Mouse (Mus musculus): ENCODE results near the gene Grik1. TPM values are rescaled to one million over a fixed set of nuclear protein-coding genes. Genes with fewer than 3 reads are reported as not detected.

The Grik1 gene
- polyA plus RNA-seq, 1 experiment from 2014 or later, result 7.3 TPM

DNA sequence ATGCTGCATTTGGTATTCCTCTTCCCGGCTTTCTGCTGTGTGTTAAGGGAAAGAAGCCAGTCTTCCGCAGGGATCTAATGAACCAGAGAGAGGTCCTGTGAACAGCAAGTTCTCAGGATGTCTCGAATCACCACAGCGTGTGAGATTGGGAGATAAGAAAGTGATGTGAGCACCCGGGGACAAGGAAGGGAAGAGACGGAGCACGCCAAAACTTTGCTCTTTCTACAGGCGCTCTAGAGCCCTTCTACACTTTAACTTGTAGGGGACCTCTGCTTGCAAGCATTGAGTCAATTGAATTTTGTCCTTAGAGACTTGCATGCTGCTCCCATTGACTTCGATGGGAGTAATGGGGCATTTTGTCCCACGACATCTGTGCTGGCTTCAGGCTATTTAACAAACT lies 241.9 kb downstream of the Grik1 start:
- ATAC-seq (no peak), DNase-seq (ENCODE audit: low spot score) (no peak)
- 95% methylated on average over 10 of the region's 10 CpGs for WGBS
- Histone ChIP-seq H3K9ac (ENCODE audit: low read length) (no peak overlapping the region), H3K4me3 (ENCODE audit: low read depth, low read length) (no peak overlapping the region), H3K4me2 (ENCODE audit: low read length) (no peak overlapping the region), H3K36me3 (ENCODE audit: control insufficient read depth, insufficient read depth, low read length) (no peaks in the 10 kb centered on the region), H3K27ac (ENCODE audit: low read depth, low read length) (no peak overlapping the region), H3K4me1 (ENCODE audit: control insufficient read depth, insufficient read depth, low read length) (no peaks in the 10 kb centered on the region), H3K9me3 (replicated peaks; ENCODE audit: control insufficient read depth, low read length) (no peaks in the 10 kb centered on the region), H3K27me3 (replicated peaks; ENCODE audit: control insufficient read depth, insufficient read depth, low read length) (no peaks in the 10 kb centered on the region)

DNA sequence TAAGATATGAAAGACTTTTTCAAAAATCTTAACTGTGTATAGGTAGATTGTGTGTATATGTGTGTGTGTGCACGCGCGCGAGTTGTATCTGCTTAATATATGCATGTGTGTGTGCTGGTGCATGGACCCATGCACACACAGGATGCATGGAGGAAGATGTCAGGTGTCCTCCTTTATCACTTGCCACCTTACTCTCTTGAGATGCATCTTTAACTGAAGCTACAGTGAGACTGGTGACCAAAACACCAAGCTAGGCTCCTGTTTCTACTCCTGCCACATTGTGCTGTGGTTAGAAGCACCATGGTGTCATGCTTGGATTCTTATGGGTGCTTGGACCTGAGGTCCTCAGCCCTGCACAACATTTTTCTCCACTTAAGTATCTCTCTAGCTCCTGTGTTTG lies 245.7 kb downstream of the Grik1 start:
- H3K9ac ChIP-seq (ENCODE audit: low read length), result no peak overlapping the region
- DNase-seq (ENCODE audit: low spot score) (no peak), ATAC-seq (no peak)
- 97% methylated on average over 4 of the region's 4 CpGs for WGBS
- no peak overlapping the region for H3K4me3 ChIP-seq (ENCODE audit: low read depth, low read length)
- no peaks in the 10 kb centered on the region for H3K9me3 ChIP-seq (replicated peaks; ENCODE audit: control insufficient read depth, low read length)
- H3K27me3 ChIP-seq (replicated peaks; ENCODE audit: control insufficient read depth, insufficient read depth, low read length), result no peaks in the 10 kb centered on the region
- no peak overlapping the region for H3K4me2 ChIP-seq (ENCODE audit: low read length)
- H3K4me1 ChIP-seq (ENCODE audit: control insufficient read depth, insufficient read depth, low read length), result no peaks in the 10 kb centered on the region
- no peaks in the 10 kb centered on the region for H3K36me3 ChIP-seq (ENCODE audit: control insufficient read depth, insufficient read depth, low read length)
- no peak overlapping the region for H3K27ac ChIP-seq (ENCODE audit: low read depth, low read length)

- Histone ChIP-seq H3K4me3 (ENCODE audit: low read depth, low read length) (no peak overlapping the region), H3K27me3 (replicated peaks; ENCODE audit: control insufficient read depth, insufficient read depth, low read length) (no peaks in the 10 kb centered on the region), H3K4me1 (ENCODE audit: control insufficient read depth, insufficient read depth, low read length) (no peaks in the 10 kb centered on the region), H3K27ac (ENCODE audit: low read depth, low read length) (no peak overlapping the region), H3K9ac (ENCODE audit: low read length) (no peak overlapping the region), H3K36me3 (ENCODE audit: control insufficient read depth, insufficient read depth, low read length) (no peaks in the 10 kb centered on the region), H3K4me2 (ENCODE audit: low read length) (no peak overlapping the region), H3K9me3 (replicated peaks; ENCODE audit: control insufficient read depth, low read length) (no peaks in the 10 kb centered on the region)
- no peak for ATAC-seq
- WGBS, result 80% methylated on average over 6 of the region's 6 CpGs
- DNase-seq (ENCODE audit: low spot score), result no peak
Measured at GRCm38 (mm10) chr16:88042458-88042857, 247.6 kb downstream of the Grik1 start.

- DNase-seq (ENCODE audit: low spot score) (peak; percentile 4), ATAC-seq (peak; percentile 40; the same call in 1 of the 2 replicates)
- H3K4me1 ChIP-seq (ENCODE audit: control insufficient read depth, insufficient read depth, low read length), result 0 out of 2 replicates have a peak, but pooled peaks cover 2% of the 10 kb centered on the region
- H3K27ac ChIP-seq (ENCODE audit: low read depth, low read length), result no peak overlapping the region
- no peaks in the 10 kb centered on the region for H3K9me3 ChIP-seq (replicated peaks; ENCODE audit: control insufficient read depth, low read length)
- no peaks in the 10 kb centered on the region for H3K27me3 ChIP-seq (replicated peaks; ENCODE audit: control insufficient read depth, insufficient read depth, low read length)
- no peak overlapping the region for H3K4me2 ChIP-seq (ENCODE audit: low read length)
- H3K9ac ChIP-seq (ENCODE audit: low read length), result no peak overlapping the region
- no peaks in the 10 kb centered on the region for H3K36me3 ChIP-seq (ENCODE audit: control insufficient read depth, insufficient read depth, low read length)
- WGBS, result 55% methylated on average over 11 of the region's 11 CpGs
- H3K4me3 ChIP-seq (ENCODE audit: low read depth, low read length), result no peak overlapping the region
Measured at GRCm38 (mm10) chr16:88038503-88039091, 251.5 kb downstream of the Grik1 start.

- no peaks in the 10 kb centered on the region for H3K4me1 ChIP-seq (ENCODE audit: control insufficient read depth, insufficient read depth, low read length)
- 4% methylated on average over 2 of the region's 2 CpGs for WGBS
- H3K4me2 ChIP-seq (ENCODE audit: low read length), result no peak overlapping the region
Measured at GRCm38 (mm10) chr16:87988805-87989204, 301.3 kb downstream of the Grik1 start.

DNA sequence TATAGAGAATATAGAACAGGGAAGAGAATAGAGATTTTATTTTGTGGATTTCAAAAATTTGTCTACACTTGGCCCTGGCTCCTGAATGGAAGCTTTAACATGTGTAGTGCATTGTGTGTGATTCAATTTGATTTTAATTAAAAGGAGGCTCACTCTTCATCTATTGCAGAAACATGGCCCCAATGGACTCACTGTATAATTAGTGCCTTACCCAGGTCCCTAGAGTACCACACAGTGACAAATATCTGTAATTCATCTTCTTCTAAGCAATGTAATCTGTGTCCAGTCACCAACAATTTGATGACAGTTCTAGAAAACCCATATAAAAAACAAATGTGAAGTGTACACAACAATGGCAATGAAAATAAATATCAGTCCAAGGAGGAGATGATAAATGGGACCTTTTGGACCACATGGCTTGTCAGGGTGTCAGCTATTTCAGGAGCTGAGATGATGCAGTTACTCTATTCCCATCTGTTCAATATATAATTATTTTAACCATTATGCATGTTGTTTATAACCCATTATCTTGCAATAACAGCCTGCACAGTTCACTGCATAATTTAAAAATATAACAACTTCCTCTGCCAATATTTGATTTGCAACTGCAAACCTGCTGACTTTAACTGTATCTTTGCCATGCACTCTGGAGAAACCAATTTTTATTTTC lies 305.7 kb downstream of the Grik1 start:
- Histone ChIP-seq H3K4me3 (ENCODE audit: low read depth, low read length) (no peak overlapping the region), H3K4me1 (ENCODE audit: control insufficient read depth, insufficient read depth, low read length) (no peaks in the 10 kb centered on the region), H3K9ac (ENCODE audit: low read length) (no peak overlapping the region), H3K36me3 (ENCODE audit: control insufficient read depth, insufficient read depth, low read length) (no peaks in the 10 kb centered on the region), H3K4me2 (ENCODE audit: low read length) (no peak overlapping the region), H3K27ac (ENCODE audit: low read depth, low read length) (no peak overlapping the region), H3K27me3 (replicated peaks; ENCODE audit: control insufficient read depth, insufficient read depth, low read length) (no peaks in the 10 kb centered on the region), H3K9me3 (replicated peaks; ENCODE audit: control insufficient read depth, low read length) (no peaks in the 10 kb centered on the region)
- peak; percentile 82 for ATAC-seq
- DNase-seq (ENCODE audit: low spot score), result peak; percentile 54

More at GRCm38 (mm10) chr16:87988805-87989204, 301.3 kb downstream of the Grik1 start:
- H3K36me3 ChIP-seq (ENCODE audit: control insufficient read depth, insufficient read depth, low read length), result no peaks in the 10 kb centered on the region
- peak; percentile 79 for DNase-seq (ENCODE audit: low spot score)
- ATAC-seq, result peak; percentile 81
- H3K4me3 ChIP-seq (ENCODE audit: low read depth, low read length), result no peak overlapping the region
- H3K9me3 ChIP-seq (replicated peaks; ENCODE audit: control insufficient read depth, low read length), result no peaks in the 10 kb centered on the region
- no peak overlapping the region for H3K27ac ChIP-seq (ENCODE audit: low read depth, low read length)
- H3K27me3 ChIP-seq (replicated peaks; ENCODE audit: control insufficient read depth, insufficient read depth, low read length), result no peaks in the 10 kb centered on the region
- H3K9ac ChIP-seq (ENCODE audit: low read length), result no peak overlapping the region

GRCm38 (mm10) chr16:87974076-87974443 lies 316.0 kb downstream of the Grik1 start:
- Histone ChIP-seq H3K27ac (ENCODE audit: low read depth, low read length) (no peak overlapping the region), H3K9me3 (replicated peaks; ENCODE audit: control insufficient read depth, low read length) (no peaks in the 10 kb centered on the region), H3K9ac (ENCODE audit: low read length) (no peak overlapping the region), H3K4me2 (ENCODE audit: low read length) (no peak overlapping the region), H3K36me3 (ENCODE audit: control insufficient read depth, insufficient read depth, low read length) (no peaks in the 10 kb centered on the region), H3K4me1 (ENCODE audit: control insufficient read depth, insufficient read depth, low read length) (peaks cover 4% of the 10 kb centered on the region; the same call in 1 of the 2 replicates), H3K4me3 (ENCODE audit: low read depth, low read length) (no peak overlapping the region), H3K27me3 (replicated peaks; ENCODE audit: control insufficient read depth, insufficient read depth, low read length) (no peaks in the 10 kb centered on the region)
- WGBS, result 3% methylated on average over 3 of the region's 3 CpGs
- peak; percentile 47; the same call in 1 of the 2 replicates for ATAC-seq
- no peak for DNase-seq (ENCODE audit: low spot score)

DNA sequence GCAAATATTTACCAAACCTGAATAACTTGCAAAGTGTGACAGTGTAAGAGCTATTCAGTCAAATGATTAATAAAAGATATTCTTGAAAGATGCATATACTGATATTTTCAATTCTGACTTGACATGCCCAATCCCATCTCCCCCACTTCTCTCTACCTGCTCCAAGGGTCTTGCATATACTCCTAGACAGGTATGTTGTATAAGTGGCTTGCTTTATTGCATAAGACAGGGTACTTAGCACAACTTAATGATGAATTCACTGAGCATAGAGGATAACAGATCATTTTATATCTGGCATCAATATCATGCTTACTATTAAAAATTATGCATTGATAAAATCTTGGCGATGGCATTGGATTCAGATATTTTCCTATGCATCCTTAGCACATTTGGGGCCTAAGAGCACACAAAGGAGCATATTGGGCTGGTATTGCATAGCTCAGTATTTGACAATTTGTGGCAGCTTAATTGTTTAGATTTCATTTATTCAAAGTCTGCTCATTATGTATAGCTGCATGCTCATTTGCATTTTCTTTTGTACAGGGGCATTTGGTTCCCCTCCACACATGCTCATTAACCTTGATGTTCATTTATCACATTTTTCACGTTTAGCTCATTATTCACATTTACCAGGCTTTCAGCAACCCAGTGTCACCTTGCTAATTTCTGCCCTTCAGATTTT lies 316.5 kb downstream of the Grik1 start:
- Histone ChIP-seq H3K9ac (ENCODE audit: low read length) (no peak overlapping the region), H3K9me3 (replicated peaks; ENCODE audit: control insufficient read depth, low read length) (no peaks in the 10 kb centered on the region), H3K27ac (ENCODE audit: low read depth, low read length) (peak overlapping the region; percentile 70), H3K27me3 (replicated peaks; ENCODE audit: control insufficient read depth, insufficient read depth, low read length) (no peaks in the 10 kb centered on the region), H3K4me3 (ENCODE audit: low read depth, low read length) (no peak overlapping the region), H3K4me1 (ENCODE audit: control insufficient read depth, insufficient read depth, low read length) (peaks cover 4% of the 10 kb centered on the region; the same call in 1 of the 2 replicates), H3K36me3 (ENCODE audit: control insufficient read depth, insufficient read depth, low read length) (no peaks in the 10 kb centered on the region), H3K4me2 (ENCODE audit: low read length) (no peak overlapping the region)
- 8% methylated on average over 2 of the region's 2 CpGs for WGBS
- DNase-seq (ENCODE audit: low spot score), result peak; percentile 84
- ATAC-seq, result peak; percentile 92

GRCm38 (mm10) chr16:87971911-87972310 lies 318.2 kb downstream of the Grik1 start:
- H3K9ac ChIP-seq (ENCODE audit: low read length), result no peak overlapping the region
- ATAC-seq, result no peak

More at GRCm38 (mm10) chr16:87971911-87972310, 318.2 kb downstream of the Grik1 start:
- Histone ChIP-seq H3K36me3 (ENCODE audit: control insufficient read depth, insufficient read depth, low read length) (no peaks in the 10 kb centered on the region), H3K27ac (ENCODE audit: low read depth, low read length) (no peak overlapping the region), H3K4me3 (ENCODE audit: low read depth, low read length) (no peak overlapping the region), H3K4me1 (ENCODE audit: control insufficient read depth, insufficient read depth, low read length) (peaks cover 4% of the 10 kb centered on the region; the same call in 1 of the 2 replicates), H3K4me2 (ENCODE audit: low read length) (no peak overlapping the region), H3K9me3 (replicated peaks; ENCODE audit: control insufficient read depth, low read length) (no peaks in the 10 kb centered on the region), H3K27me3 (replicated peaks; ENCODE audit: control insufficient read depth, insufficient read depth, low read length) (no peaks in the 10 kb centered on the region)
- DNase-seq (ENCODE audit: low spot score), result peak; percentile 19
- 46% methylated on average over 6 of the region's 6 CpGs for WGBS
